Mouse (Mus musculus) thymus, postnatal 36 days (tissue): ENCODE measurements around the gene Aatf.
"Not testable (repeated sequence)": the region's sequence is repeated elsewhere in the genome, so short reads cannot be mapped to it uniquely, and the experiment has no call there.

Experiments
- DNase-seq, 2 experiments: peaks; one replicate each; pipeline ENCODE4 v3.0.0; 2022; ENCODE audit warnings: mixed read lengths in 2 of 2

Gene Aatf

GRCm38 (mm10) chr11:84430336-84430735 is 83.0 kb downstream of the Aatf start:
- DNase-seq: no peak

GRCm38 (mm10) chr11:84429581-84429980 is 83.7 kb downstream of the Aatf start:
- peak; percentile 9 to 11 for DNase-seq

- no peak for DNase-seq
Observed at GRCm38 (mm10) chr11:84426633-84426998, 86.7 kb downstream of the Aatf start.

GRCm38 (mm10) chr11:84425736-84426632 is 87.3 kb downstream of the Aatf start:
- no peak for DNase-seq

- DNase-seq: no peak
Observed at GRCm38 (mm10) chr11:84420779-84421178, 92.5 kb downstream of the Aatf start.

- no peak for DNase-seq
Observed at GRCm38 (mm10) chr11:84413111-84413510, 100.2 kb downstream of the Aatf start.

GRCm38 (mm10) chr11:84412201-84412934 is 101.0 kb downstream of the Aatf start:
- no peak for DNase-seq

- no peak for DNase-seq
Observed at GRCm38 (mm10) chr11:84411642-84412018, 101.7 kb downstream of the Aatf start.

GRCm38 (mm10) chr11:84410879-84411641 is 102.3 kb downstream of the Aatf start:
- no peak for DNase-seq

- DNase-seq: no peak
Observed at GRCm38 (mm10) chr11:84410383-84410782, 102.9 kb downstream of the Aatf start.

- no peak for DNase-seq
Observed at GRCm38 (mm10) chr11:84406733-84407132, 106.6 kb downstream of the Aatf start.

- DNase-seq: no peak
Observed at GRCm38 (mm10) chr11:84395010-84395409, 118.3 kb downstream of the Aatf start.

- DNase-seq: no peak
Observed at GRCm38 (mm10) chr11:84393571-84393970, 119.8 kb downstream of the Aatf start.

GRCm38 (mm10) chr11:84392066-84392465 is 121.3 kb downstream of the Aatf start:
- DNase-seq: not testable (repeated sequence)

- DNase-seq: no peak
Observed at GRCm38 (mm10) chr11:84391126-84391525, 122.2 kb downstream of the Aatf start.

GRCm38 (mm10) chr11:84389332-84389731 is 124.0 kb downstream of the Aatf start:
- DNase-seq: no peak

- DNase-seq: no peak
Observed at GRCm38 (mm10) chr11:84383891-84384290, 129.4 kb downstream of the Aatf start.

GRCm38 (mm10) chr11:84382450-84382849 is 130.9 kb downstream of the Aatf start:
- DNase-seq: no peak

- DNase-seq: no peak
Observed at GRCm38 (mm10) chr11:84376510-84377365, 136.6 kb downstream of the Aatf start.

GRCm38 (mm10) chr11:84375951-84376496 is 137.3 kb downstream of the Aatf start:
- no peak for DNase-seq

GRCm38 (mm10) chr11:84373122-84373521 is 140.2 kb downstream of the Aatf start:
- no peak for DNase-seq
